Mouse (Mus musculus) adrenal gland, adult 18-20 months (tissue): ENCODE data around the gene Entr1. TPM values are rescaled to one million over a fixed set of nuclear protein-coding genes. Genes with fewer than 3 reads are reported as not detected.

Source experiments
- DNase-seq, 2 experiments: peaks; one replicate each; pipeline ENCODE4 v3.0.0; 2021 to 2022; ENCODE audit warnings: low spot score in 2 of 2
- long read RNA-seq, 2 experiments: library from polyadenylated mRNA; stranded (forward); transcript quantifications; one replicate each; pipeline ENCODE4 v2.0.0; 2021
- total RNA-seq, 2 experiments: library from RNA; stranded (reverse); gene quantifications; 1 replicate in 1 of 2; 2 replicates in 1 of 2; pipeline ENCODE4 v1.2.3; 2021

The Entr1 gene
- total RNA-seq: 100 to 1,000 TPM; 114 to 119 TPM
- long read RNA-seq, experiment 1, transcript Entr1-201 (9 exons, 2,031 nt): major isoform, 34 of 149 reads
- long read RNA-seq, experiment 1, transcript Entr1-204 (10 exons, 2,193 nt): minor isoform, 12 of 149 reads
- long read RNA-seq, experiment 1, transcript Entr1-202 (8 exons, 1,955 nt): minor isoform, 27 of 149 reads
- long read RNA-seq, experiment 1, partial matches to known transcripts: 12 of 149 reads
- long read RNA-seq, experiment 1, other reads (novel, unspliced or antisense): 63 of 149 reads
- long read RNA-seq, experiment 2, transcript Entr1-204 (10 exons, 2,193 nt): minor isoform, 20 of 205 reads
- long read RNA-seq, experiment 2, transcript Entr1-202 (8 exons, 1,955 nt): minor isoform, 40 of 205 reads
- long read RNA-seq, experiment 2, transcript Entr1-201 (9 exons, 2,031 nt): major isoform, 57 of 205 reads
- long read RNA-seq, experiment 2, partial matches to known transcripts: 15 of 205 reads
- long read RNA-seq, experiment 2, other reads (novel, unspliced or antisense): 67 of 205 reads

DNA sequence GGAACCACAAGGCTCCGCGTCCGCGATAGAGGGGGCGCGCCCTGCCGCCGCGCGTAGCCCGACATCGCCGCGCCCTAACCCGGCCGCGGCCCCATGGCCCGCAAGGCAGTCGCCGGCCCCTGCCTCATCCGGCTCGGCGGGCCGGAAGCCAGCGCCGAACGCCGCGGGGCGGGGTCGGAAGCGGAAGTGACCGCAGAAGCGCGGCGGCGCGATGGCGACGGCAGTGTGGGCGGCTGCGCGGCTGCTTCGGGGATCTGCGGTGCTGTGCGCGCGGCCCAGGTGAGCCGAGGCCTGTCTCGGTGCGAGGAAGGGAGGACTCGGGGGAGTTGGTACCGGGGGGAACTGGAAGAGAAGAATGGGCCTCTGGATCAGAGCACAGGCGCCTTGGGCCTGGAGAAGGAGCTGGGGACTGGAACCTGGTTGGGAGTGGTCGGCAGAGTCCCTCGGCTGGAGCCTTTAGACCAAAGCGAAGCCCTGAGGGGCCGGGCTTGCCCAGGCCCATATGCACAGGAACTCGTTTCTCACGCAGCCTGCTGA is at the start of gene Entr1, which contains the start of gene Pmpca:
Gene Entr1, minus strand, starts transcription at position 163 of the 537 bp plus-strand sequence.
Gene Pmpca, plus strand, starts transcription at position 186 of the 537 bp plus-strand sequence.
- DNase-seq: peak; percentile 82 to 88

DNA sequence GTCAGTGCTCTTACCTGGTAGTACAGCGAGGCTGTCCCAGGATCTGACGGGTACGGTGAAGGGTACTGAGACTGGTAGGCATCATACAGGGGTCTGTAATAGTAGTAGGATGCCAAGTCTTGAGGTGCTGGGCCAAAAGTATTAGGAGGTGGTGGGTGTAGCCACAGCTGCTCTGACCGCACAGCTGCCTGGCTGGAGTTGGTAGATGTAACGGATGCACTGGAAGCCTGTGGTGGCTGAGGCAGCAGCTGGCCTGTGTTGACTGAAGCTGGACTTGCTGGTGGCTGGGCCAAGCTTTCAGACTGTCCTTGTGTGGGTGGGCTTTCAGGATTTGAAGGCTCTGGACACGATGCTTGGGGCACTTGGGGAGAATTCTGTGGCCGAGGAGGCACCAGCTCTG is 49.3 kb upstream of the Entr1 start:
- no peak for DNase-seq

- no peak for DNase-seq
Measured at GRCm38 (mm10) chr2:26437221-26437620, 48.1 kb upstream of the Entr1 start.

DNA sequence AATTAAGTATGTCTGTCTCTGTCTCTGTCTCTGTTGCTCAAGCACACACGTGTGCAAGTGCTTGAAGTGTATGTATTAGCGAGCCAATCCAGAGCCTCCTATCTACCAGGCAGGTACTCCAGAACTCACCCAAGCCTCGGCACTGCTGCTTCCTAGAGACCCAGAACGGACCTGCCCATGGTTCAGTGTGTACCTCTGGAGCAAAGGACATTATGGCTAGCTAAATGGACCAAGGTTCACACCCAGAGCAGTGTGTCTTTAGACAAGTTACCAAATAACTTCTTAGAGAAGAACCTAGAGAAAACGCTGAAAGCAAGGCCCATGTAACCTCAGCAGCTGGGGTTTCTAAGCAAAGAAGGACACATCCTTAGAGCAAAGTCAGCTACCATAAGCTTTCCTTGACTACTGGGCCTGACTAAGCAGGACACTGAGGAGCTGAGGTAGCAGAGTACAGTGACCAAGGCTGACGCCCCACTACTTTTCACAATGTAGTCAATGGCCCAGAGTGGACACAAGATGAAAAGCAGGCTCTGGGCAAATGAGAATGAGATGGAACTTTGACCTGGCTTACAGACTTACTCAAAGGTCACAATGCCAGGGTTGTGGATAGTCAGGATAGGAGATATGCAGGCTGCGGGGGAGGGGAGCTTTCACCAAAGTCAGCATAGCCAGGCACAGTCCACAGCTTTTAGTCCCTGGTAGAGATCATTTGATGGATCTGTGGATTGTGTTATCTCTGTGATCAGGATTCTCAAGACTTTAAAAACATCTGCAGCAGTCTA is 45.9 kb upstream of the Entr1 start:
- no peak for DNase-seq

DNA sequence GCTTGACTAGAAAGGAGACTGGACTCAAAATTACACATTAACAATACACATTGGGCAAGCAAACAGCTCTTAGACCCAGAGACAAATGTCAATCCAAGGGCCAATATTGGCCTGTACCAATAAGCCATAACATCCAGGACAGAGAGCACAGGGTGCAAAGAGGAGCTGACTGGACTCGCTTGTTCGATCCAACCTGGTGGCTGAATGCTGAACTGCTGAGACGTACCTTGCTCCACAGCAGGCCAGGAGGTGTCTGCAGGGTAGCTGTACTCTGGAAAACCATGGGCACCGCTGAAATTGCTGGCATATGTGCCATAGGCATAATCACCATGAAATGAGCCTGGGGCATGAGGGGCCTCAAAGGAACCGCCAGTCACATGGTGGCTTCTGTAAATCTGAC is 40.7 kb upstream of the Entr1 start:
- no peak for DNase-seq

GRCm38 (mm10) chr2:26424541-26424940 is 35.4 kb upstream of the Entr1 start:
- no peak for DNase-seq

- DNase-seq: no peak
Measured at GRCm38 (mm10) chr2:26423086-26423485, 34.0 kb upstream of the Entr1 start.

- no peak for DNase-seq
Measured at GRCm38 (mm10) chr2:26421969-26422368, 32.9 kb upstream of the Entr1 start.

- no peak for DNase-seq
Measured at GRCm38 (mm10) chr2:26418120-26418519, 29.0 kb upstream of the Entr1 start.

DNA sequence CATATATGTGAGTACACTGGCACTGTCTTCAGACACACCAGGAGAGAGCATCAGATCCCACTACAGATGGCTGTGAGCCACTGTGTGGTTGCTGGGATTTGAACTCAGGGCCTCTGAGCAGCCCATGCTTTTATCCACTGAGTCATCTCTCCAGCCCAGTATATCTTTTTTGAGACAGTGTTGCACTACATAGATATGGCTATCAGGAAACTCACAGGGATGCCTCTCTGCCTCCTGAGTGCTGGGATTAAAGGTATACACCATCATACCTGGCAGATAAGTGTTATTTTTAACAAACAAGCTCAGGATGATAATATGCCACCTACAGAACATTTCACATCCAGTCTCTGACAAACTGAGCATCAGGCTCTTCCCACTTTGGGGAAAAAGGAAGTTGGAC is 27.9 kb upstream of the Entr1 start:
- no peak for DNase-seq

GRCm38 (mm10) chr2:26410931-26411411 is 21.9 kb upstream of the Entr1 start:
- peak in 1 of 2 experiments; percentile 29 for DNase-seq

- no peak for DNase-seq
Measured at GRCm38 (mm10) chr2:26410091-26410490, 21.0 kb upstream of the Entr1 start.

GRCm38 (mm10) chr2:26409362-26409761 is 20.2 kb upstream of the Entr1 start:
- DNase-seq: no peak

DNA sequence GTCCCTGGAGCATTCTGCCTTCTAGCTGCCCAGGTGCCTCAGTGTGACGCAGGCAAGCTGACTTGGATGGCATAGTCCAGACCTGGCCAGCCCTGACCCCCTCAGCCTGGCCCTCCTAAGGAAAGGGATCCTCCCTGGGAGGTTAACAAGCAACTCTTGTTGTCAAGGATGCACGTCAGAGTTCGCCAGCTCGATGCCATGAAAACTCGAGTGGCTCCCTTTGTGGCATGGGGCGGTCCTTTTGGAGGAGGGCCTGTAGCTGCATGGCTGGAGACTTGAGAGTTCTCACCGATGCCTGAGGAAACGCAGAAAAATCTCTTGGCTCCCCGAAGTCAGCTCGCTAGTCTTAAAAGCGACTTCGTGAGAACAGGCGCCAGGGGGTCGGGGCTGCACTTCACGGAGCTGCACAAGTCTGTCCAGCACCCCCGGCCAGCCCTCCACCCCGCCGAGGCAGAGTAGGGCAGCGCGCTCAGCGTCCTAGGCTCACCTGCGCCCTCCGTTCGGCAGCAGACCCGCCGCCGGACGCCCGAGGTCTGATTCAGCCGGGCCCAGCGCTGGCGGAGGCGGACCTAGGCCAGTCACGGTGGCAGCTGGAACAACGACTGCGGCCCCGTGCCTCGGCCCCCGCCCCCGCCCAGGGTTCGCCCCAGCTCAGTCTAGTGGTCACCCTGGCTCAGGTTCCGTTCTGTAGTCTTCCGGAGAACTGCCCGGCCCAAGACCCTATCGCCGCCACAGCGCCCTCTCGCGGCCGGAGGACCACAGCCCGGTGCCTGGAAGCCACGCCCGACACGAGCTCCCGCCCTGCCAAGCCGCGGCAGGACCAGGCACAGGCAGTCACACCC is 19.6 kb upstream of the Entr1 start, which contains the start of gene Inpp5e:
Gene Inpp5e, minus strand, starts transcription at position 689 of the 842 bp plus-strand sequence.
- peak; percentile 100 for DNase-seq

- DNase-seq: no peak
Measured at GRCm38 (mm10) chr2:26403306-26403705, 14.2 kb upstream of the Entr1 start.

- DNase-seq: no peak
Measured at GRCm38 (mm10) chr2:26402265-26402664, 13.1 kb upstream of the Entr1 start.

- DNase-seq: no peak
Measured at GRCm38 (mm10) chr2:26401023-26401422, 11.9 kb upstream of the Entr1 start.

GRCm38 (mm10) chr2:26400296-26400695 is 11.2 kb upstream of the Entr1 start:
- DNase-seq: no peak

DNA sequence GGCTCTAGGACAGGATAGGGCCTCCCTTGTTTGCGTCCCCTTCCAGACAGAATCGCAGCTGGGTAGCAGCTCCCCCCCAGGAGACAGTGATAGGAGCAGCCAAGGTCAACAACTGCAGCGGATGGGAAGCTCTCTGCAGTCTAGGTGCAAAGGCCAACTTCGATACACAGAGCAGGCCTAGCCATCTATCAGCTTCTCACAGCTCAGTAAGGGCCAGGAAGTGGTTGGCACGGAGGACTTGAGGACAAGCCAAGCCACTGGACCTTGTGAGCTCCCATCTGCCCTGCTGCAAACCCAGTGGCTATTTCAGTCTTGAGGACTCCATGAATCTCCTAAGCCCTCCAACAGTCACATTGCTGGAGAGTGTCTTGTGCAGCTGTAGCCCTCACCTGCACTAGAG is 10.5 kb upstream of the Entr1 start:
- DNase-seq: no peak

- no peak for DNase-seq
Measured at GRCm38 (mm10) chr2:26398978-26399377, 9.9 kb upstream of the Entr1 start.
